Mouse (Mus musculus) bone marrow, adult 2 months (tissue): ENCODE measurements around the gene Uhrf1bp1.

Experiments
- CTCF ChIP-seq: fragments of 200-500 bp; IDR thresholded peaks from 2 replicates; pipeline ENCODE4 v1.5.1; 2011; ENCODE audit warnings: low read length, control low read depth; ENCODE audit not compliant: control insufficient read depth, insufficient read depth
- POLR2A ChIP-seq: fragments of 200-500 bp; IDR thresholded peaks from 2 replicates; pipeline ENCODE4 v1.6.1; 2011; ENCODE audit warnings: low read depth, mild to moderate bottlenecking, control low read depth, low read length, borderline replicate concordance; ENCODE audit not compliant: control insufficient read depth

GRCm38 (mm10) chr17:27821407-27822338 lies 34.6 kb upstream of the Uhrf1bp1 start:
- no peak for TF ChIP-seq CTCF
- TF ChIP-seq POLR2A, result no peak
